Mouse (Mus musculus) regulatory T cell (primary cell): ENCODE measurements at regions not wholly inside any gene's neighbourhood (a gene's known extent, or its start where the extent isn't known, plus 50 kb on each side); places are given as distances from the start of the nearest gene placed in this dataset.

Experiments
- in situ Hi-C: fragments of 300-600 bp; cut with MboI, MseI; formaldehyde crosslinking; loops from one replicate; pipeline ENCODE4 v1.15.1; 2025; ENCODE audit warnings: high pct_unique_total_duplicates

- in situ Hi-C loops = loop anchor here (5.0 kb wide), 1 partner anchor 399 kb away; no protein-coding TSS in a partner anchor
Observed at GRCm38 (mm10) chr2:30718329-30718675, 85.2 kb downstream of the 1700001O22Rik start.

- in situ Hi-C loops = loop anchor here (5.0 kb wide), 1 partner anchor 400 kb away; no protein-coding TSS in a partner anchor
Observed at GRCm38 (mm10) chr2:30717566-30718328, 85.7 kb downstream of the 1700001O22Rik start.

- in situ Hi-C loops = loop anchor here (5.0 kb wide), 1 partner anchor 400 kb away; no protein-coding TSS in a partner anchor
Observed at GRCm38 (mm10) chr2:30716580-30717565, 86.6 kb downstream of the 1700001O22Rik start.

GRCm38 (mm10) chr2:30715720-30716310 lies 87.6 kb downstream of the 1700001O22Rik start:
- in situ Hi-C loops = loop anchor here (5.0 kb wide), 1 partner anchor 401 kb away; no protein-coding TSS in a partner anchor

GRCm38 (mm10) chr2:30713535-30713934 lies 89.9 kb downstream of the 1700001O22Rik start:
- in situ Hi-C loops = no loop called here

GRCm38 (mm10) chr2:30712841-30713401 lies 90.5 kb downstream of the 1700001O22Rik start:
- in situ Hi-C loops = no loop called here

GRCm38 (mm10) chr2:30711853-30712498 lies 91.5 kb downstream of the 1700001O22Rik start:
- in situ Hi-C loops = no loop called here

- in situ Hi-C loops = no loop called here
Observed at GRCm38 (mm10) chr2:30711476-30711852, 92.0 kb downstream of the 1700001O22Rik start.

GRCm38 (mm10) chr2:30710895-30711294 lies 92.6 kb downstream of the 1700001O22Rik start:
- in situ Hi-C loops = no loop called here

GRCm38 (mm10) chr2:30709386-30709884 lies 94.0 kb downstream of the 1700001O22Rik start:
- in situ Hi-C loops = no loop called here

- in situ Hi-C loops = no loop called here
Observed at GRCm38 (mm10) chr2:30708762-30709385, 94.6 kb downstream of the 1700001O22Rik start.

GRCm38 (mm10) chr2:30708001-30708683 lies 95.3 kb downstream of the 1700001O22Rik start:
- in situ Hi-C loops = no loop called here

GRCm38 (mm10) chr2:30707099-30708000 lies 96.1 kb downstream of the 1700001O22Rik start:
- in situ Hi-C loops = no loop called here

- in situ Hi-C loops = no loop called here
Observed at GRCm38 (mm10) chr2:30706036-30706435, 97.4 kb downstream of the 1700001O22Rik start.

- in situ Hi-C loops = no loop called here
Observed at GRCm38 (mm10) chr2:30703308-30703707, 100.2 kb downstream of the 1700001O22Rik start.

GRCm38 (mm10) chr2:30702711-30703110 lies 100.8 kb downstream of the 1700001O22Rik start:
- in situ Hi-C loops = no loop called here

- in situ Hi-C loops = no loop called here
Observed at GRCm38 (mm10) chr2:30700890-30701289, 102.6 kb downstream of the 1700001O22Rik start.

GRCm38 (mm10) chr2:30700471-30700870 lies 103.0 kb downstream of the 1700001O22Rik start:
- in situ Hi-C loops = no loop called here
